Mouse (Mus musculus) heart, embryonic 11.5 days (tissue): ENCODE results near the gene Cbs. TPM values are rescaled to one million over a fixed set of nuclear protein-coding genes. Genes with fewer than 3 reads are reported as not detected.

Source experiments
- microRNA-seq: library from miRNA; unstranded; fragments of <30 nt; microRNA quantifications from one replicate; pipeline ENCODE4, GENCODE M21; 2016; ENCODE audit warnings: borderline number of aligned reads
- polyA plus RNA-seq: library from polyadenylated mRNA; unstranded; fragments of >200 nt; fragmentation: Nextera tagmentation; extraction: Ambion mirVana; gene quantifications from 2 replicates; pipeline ENCODE4 v1.2.1, GENCODE M21; 2014

Cbs gene
- polyA plus RNA-seq, 1 experiment from 2014 or later, result 0.63 TPM

Small RNA genes within 50 kb of the gene (microRNA-seq; reads per million reads assigned to microRNA genes)
- not detected for gene Gm24970

Other genes starting within 250 kb of the Cbs start
- 20.5 and 22.2 TPM in 2 replicates for gene Wdr4, start 117.3 kb downstream of the Cbs start, polyA plus RNA-seq
- 528 and 531 TPM in 2 replicates for gene Ndufv3, start 117.1 kb downstream of the Cbs start, polyA plus RNA-seq
- gene Pknox1, start 72.5 kb downstream of the Cbs start, polyA plus RNA-seq, result 19.8 and 20.4 TPM in 2 replicates
- 117 and 145 TPM in 2 replicates for gene U2af1, start 21.7 kb upstream of the Cbs start, polyA plus RNA-seq
- not detected in 2 replicates for gene Cryaa, start 40.6 kb upstream of the Cbs start, polyA plus RNA-seq
- 21.7 and 24.3 TPM in 2 replicates for gene Sik1, start 218.6 kb upstream of the Cbs start, polyA plus RNA-seq